Mouse (Mus musculus): ENCODE measurements at regions not wholly inside any gene's neighbourhood (a gene's known extent, or its start where the extent isn't known, plus 50 kb on each side); places are given as distances from the start of the nearest gene placed in this dataset.

- DNase-seq (ENCODE audit: low spot score): no peak
These were observed 1561.2 kb upstream of the Zeb2 start for GRCm38 (mm10) chr2:46678366-46678765.

- DNase-seq (ENCODE audit: low spot score): no peak
These were observed 1552.5 kb upstream of the Zeb2 start for GRCm38 (mm10) chr2:46669517-46670291.

- DNase-seq (ENCODE audit: low spot score): no peak
These were observed 1549.8 kb upstream of the Zeb2 start for GRCm38 (mm10) chr2:46666990-46667337.

GRCm38 (mm10) chr2:46666084-46666989, 1549.1 kb upstream of the Zeb2 start:
- no peak for DNase-seq (ENCODE audit: low spot score)

DNA sequence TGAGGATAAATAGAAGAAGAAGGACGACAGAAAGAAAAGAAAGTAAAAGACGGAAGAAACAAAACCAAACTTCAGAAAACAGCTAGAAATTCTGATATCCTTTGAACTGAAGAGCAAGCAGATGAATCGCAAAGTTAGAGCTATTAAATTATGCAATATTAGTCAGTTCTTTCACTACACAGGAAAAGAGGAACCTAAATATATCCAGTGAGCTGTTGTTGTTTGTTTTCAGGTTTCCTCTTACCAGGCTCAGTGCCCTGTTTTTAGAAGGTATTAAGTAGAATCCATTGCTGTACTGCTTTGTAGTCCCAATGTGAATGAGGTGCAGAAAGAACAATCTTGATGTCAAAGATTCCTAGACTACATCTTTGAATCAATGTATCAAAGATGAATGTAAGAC, 1544.7 kb upstream of the Zeb2 start:
- no peak for DNase-seq (ENCODE audit: low spot score)

- no peak for DNase-seq (ENCODE audit: low spot score)
These were observed 1543.4 kb upstream of the Zeb2 start for GRCm38 (mm10) chr2:46660577-46660976.

- DNase-seq (ENCODE audit: low spot score): no peak
These were observed 1538.1 kb upstream of the Zeb2 start for GRCm38 (mm10) chr2:46655289-46655688.

DNA sequence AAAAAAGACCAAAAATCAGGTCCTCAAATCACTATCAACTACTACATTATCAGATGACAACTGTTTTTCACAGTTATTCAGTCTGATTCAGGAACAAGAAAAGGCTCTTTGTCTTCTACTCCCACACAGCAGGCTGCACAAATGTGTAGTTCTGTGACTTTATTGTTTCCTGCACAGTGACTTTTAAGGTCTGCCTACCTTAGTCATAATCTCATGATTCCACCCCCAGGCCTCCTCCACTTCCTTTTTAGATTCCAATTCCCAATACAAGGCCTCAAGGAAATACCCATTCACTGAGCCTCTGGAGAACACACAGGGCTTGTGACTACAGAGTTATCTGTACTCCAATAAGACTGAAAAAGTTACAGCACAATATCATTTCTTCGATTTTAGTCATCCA, 1535.4 kb upstream of the Zeb2 start:
- DNase-seq (ENCODE audit: low spot score): no peak

GRCm38 (mm10) chr2:46646366-46646765, 1529.2 kb upstream of the Zeb2 start:
- DNase-seq (ENCODE audit: low spot score): no peak

GRCm38 (mm10) chr2:46609217-46609616, 1492.0 kb upstream of the Zeb2 start:
- no peak for DNase-seq (ENCODE audit: low spot score)

GRCm38 (mm10) chr2:46581773-46582172, 1464.6 kb upstream of the Zeb2 start:
- peak; percentile 6 for DNase-seq (ENCODE audit: low spot score)

DNA sequence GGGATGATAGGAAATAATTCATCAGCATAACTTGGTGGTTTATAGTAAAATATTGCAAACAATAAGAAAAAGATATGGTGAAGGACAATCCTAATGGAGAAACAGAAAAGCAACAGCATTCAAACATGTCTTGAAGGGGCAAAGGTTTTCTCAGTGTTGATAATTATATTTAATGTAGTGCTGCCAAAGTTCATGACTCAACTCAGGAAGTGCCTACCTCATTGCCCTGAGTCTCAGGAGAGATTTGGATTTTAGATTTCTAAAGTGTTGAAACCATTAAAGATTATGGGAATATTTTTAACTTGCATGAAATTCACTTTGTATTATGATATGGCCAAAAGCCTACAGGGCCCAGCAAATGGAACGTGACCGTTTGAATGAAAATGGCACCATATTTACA, 1453.2 kb upstream of the Zeb2 start:
- DNase-seq (ENCODE audit: low spot score): no peak

GRCm38 (mm10) chr2:46533395-46533794, 1416.2 kb upstream of the Zeb2 start:
- no peak for DNase-seq (ENCODE audit: low spot score)

GRCm38 (mm10) chr2:46530686-46531085, 1413.5 kb upstream of the Zeb2 start:
- no peak for DNase-seq (ENCODE audit: low spot score)

GRCm38 (mm10) chr2:46525223-46525622, 1408.0 kb upstream of the Zeb2 start:
- DNase-seq (ENCODE audit: low spot score): no peak

GRCm38 (mm10) chr2:46524625-46525024, 1407.4 kb upstream of the Zeb2 start:
- DNase-seq (ENCODE audit: low spot score): no peak

DNA sequence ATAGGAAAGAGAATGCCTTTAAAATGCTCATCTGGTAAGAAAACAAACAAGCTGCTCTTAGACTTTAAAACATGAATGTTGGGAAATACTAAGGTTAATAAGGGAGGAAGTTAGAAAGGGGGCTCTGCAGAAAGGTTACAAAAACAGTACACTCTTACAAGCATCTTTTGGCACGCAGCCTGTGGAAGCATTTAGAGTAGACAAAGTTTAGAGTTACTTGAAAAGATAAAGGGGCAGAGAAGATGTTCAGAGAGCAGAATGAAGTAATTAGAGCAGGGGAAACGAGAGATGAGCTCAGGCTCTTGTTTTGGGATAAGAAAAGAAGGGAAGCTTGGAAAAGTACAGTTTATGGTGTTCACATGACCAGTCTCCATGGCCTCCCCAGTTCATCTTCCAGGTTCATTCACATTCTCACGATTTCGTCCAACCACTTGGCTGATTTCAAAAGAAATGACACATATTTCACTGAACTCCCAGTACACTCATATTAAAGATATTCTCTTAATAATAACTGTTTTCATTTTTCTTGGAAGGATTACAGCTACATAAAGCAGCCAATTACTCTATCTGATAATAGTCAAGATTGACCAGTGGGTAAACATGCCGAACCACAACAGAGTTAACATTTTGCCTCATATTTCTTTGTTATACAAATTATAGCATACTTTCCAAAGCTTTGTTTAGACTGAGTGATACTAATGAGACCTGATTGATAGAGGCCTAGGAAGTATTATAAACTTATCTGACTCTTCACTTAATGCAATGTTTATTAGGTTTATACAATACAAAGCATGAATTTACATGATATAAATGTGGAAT, 1404.2 kb upstream of the Zeb2 start:
- DNase-seq (ENCODE audit: low spot score): peak; percentile 12

DNA sequence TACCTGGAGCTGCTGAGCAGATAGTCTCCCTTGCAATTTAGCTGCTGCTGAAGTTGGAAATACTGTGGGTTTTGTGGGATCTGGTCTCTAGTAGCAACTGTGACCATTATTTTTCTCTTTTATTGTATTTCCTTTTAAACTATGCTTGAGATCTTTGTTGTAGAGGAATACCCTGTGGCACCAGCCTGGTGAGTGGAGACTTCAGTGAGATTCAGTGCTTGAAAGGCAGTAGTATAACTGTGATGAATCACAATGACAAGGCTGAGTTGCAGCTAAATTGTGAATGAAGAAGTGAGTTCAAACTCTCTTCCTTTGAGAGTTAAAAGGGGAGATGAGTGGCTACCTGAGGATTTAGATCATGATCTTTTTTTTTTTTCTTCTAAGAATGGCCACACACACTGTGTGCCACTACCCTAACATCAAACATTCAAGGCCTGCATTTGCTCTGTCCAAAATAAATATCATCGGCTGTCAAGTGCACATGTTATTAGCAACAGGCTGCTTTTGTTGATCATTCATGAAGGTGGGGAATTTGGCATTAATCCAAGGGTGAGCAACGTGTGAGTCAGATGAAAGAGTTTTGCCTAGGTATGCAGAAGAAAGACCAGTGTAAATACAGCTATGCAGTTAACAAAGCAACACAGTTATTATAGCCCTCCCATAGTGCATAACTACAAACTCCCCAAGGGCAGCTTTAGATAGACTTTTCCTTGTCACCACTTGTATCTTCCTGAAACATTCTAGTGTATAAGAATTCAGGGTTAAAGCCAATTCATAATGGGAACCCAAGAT, 1395.2 kb upstream of the Zeb2 start:
- DNase-seq (ENCODE audit: low spot score): peak; percentile 9

GRCm38 (mm10) chr2:46506951-46507350, 1389.8 kb upstream of the Zeb2 start:
- DNase-seq (ENCODE audit: low spot score): no peak

GRCm38 (mm10) chr2:46503074-46503473, 1385.9 kb upstream of the Zeb2 start:
- no peak for DNase-seq (ENCODE audit: low spot score)

GRCm38 (mm10) chr2:46492299-46492698, 1375.1 kb upstream of the Zeb2 start:
- no peak for DNase-seq (ENCODE audit: low spot score)

DNA sequence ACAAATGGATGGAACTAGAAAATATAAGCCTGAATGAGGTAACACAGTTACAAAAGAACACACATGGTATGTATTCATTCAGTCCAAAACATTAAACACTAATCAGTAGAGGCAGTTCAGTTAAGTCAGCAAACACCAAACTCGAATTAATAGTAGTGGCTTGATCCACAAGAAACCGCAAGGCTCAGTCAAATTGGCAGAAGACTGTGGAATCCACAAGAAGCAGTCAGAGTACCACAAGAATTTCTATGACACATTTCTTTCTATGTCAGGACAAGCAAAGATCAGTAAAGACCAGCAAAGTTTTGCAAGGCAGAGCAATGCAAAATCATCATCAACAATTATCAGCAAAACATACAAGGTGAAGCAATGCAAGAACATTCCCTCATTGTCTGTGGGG, 1373.9 kb upstream of the Zeb2 start:
- no peak for DNase-seq (ENCODE audit: low spot score)

All from urinary bladder, postnatal 14 days (tissue).